Mouse (Mus musculus) cerebellum, adult 8-10 months (tissue): ENCODE measurements around the gene Mcemp1.
A peak's percentile ranks its signal among the peaks of the same experiment; 100 is the strongest.

Experiments
- DNase-seq: peaks from one replicate; pipeline ENCODE4 v3.0.0; 2022

Mcemp1 gene

GRCm38 (mm10) chr8:3674671-3675070, 9.1 kb downstream of the Mcemp1 start:
- no peak for DNase-seq

- DNase-seq: peak; percentile 96
Observed at GRCm38 (mm10) chr8:3676131-3676992, 10.8 kb downstream of the Mcemp1 start, which contains the start of gene Trappc5. TSS of gene Trappc5 (plus strand) at chr8:3676299.

- no peak for DNase-seq
Observed at GRCm38 (mm10) chr8:3676993-3677579, 11.5 kb downstream of the Mcemp1 start.

GRCm38 (mm10) chr8:3678831-3679230, 13.3 kb downstream of the Mcemp1 start:
- DNase-seq: no peak

GRCm38 (mm10) chr8:3679236-3679635, 13.7 kb downstream of the Mcemp1 start:
- peak; percentile 47 for DNase-seq

- DNase-seq: no peak
Observed at GRCm38 (mm10) chr8:3679656-3680055, 14.1 kb downstream of the Mcemp1 start.

GRCm38 (mm10) chr8:3682435-3682834, 16.9 kb downstream of the Mcemp1 start:
- no peak for DNase-seq

GRCm38 (mm10) chr8:3683408-3684176, 18.0 kb downstream of the Mcemp1 start:
- peak; percentile 75 for DNase-seq

- no peak for DNase-seq
Observed at GRCm38 (mm10) chr8:3684530-3684929, 19.0 kb downstream of the Mcemp1 start.

- DNase-seq: no peak
Observed at GRCm38 (mm10) chr8:3685422-3685821, 19.9 kb downstream of the Mcemp1 start.

- DNase-seq: no peak
Observed at GRCm38 (mm10) chr8:3687537-3687936, 22.0 kb downstream of the Mcemp1 start.

- DNase-seq: no peak
Observed at GRCm38 (mm10) chr8:3690774-3691173, 25.2 kb downstream of the Mcemp1 start.

GRCm38 (mm10) chr8:3694121-3694520, 28.6 kb downstream of the Mcemp1 start, which contains the start of gene Fcer2a:
TSS of gene Fcer2a (minus strand) at chr8:3694175.
- no peak for DNase-seq

- no peak for DNase-seq
Observed at GRCm38 (mm10) chr8:3701491-3701890, 35.9 kb downstream of the Mcemp1 start.

GRCm38 (mm10) chr8:3705711-3706110, 40.2 kb downstream of the Mcemp1 start:
- no peak for DNase-seq

GRCm38 (mm10) chr8:3707611-3708010, 42.1 kb downstream of the Mcemp1 start:
- no peak for DNase-seq

GRCm38 (mm10) chr8:3710312-3710711, 44.8 kb downstream of the Mcemp1 start:
- DNase-seq: no peak

GRCm38 (mm10) chr8:3711646-3712045, 46.1 kb downstream of the Mcemp1 start:
- no peak for DNase-seq

- no peak for DNase-seq
Observed at GRCm38 (mm10) chr8:3717321-3717954, 51.9 kb downstream of the Mcemp1 start.

GRCm38 (mm10) chr8:3718559-3718958, 53.0 kb downstream of the Mcemp1 start:
- peak; percentile 43 for DNase-seq
